Mouse (Mus musculus) midbrain, embryonic 13.5 days (tissue): ENCODE data around the gene Tpst2. TPM values are rescaled to one million over a fixed set of nuclear protein-coding genes. Genes with fewer than 3 reads are reported as not detected.

Source experiments
- ATAC-seq: fragments of 200-750 bp; cut with Nextera tagmentation; 2 replicates; pipeline ENCODE4 v1.8.0; 2017; ENCODE audit warnings: mild to moderate bottlenecking, moderate TSS enrichment, moderate library complexity
- H3K27ac ChIP-seq: fragments of 300-500 bp; sonication (generic); 2 replicates; pipeline ENCODE4 v1.5.1; 2015; ENCODE audit warnings: inconsistent platforms, mild to moderate bottlenecking, moderate library complexity
- H3K27me3 ChIP-seq: fragments of 300-500 bp; sonication (generic); 2 replicates; pipeline ENCODE4 v1.6.1; 2015; ENCODE audit warnings: mild to moderate bottlenecking, inconsistent platforms
- H3K36me3 ChIP-seq: fragments of 300-500 bp; sonication (generic); 2 replicates; pipeline ENCODE4 v1.6.1; 2015; ENCODE audit warnings: mild to moderate bottlenecking, inconsistent platforms
- H3K4me1 ChIP-seq: fragments of 300-500 bp; sonication (generic); replicated peaks from 2 replicates; pipeline ENCODE4 v1.6.1; 2015; ENCODE audit warnings: inconsistent platforms
- H3K4me2 ChIP-seq: fragments of 300-500 bp; sonication (generic); replicated peaks from 2 replicates; pipeline ENCODE4 v1.6.1; 2015; ENCODE audit warnings: moderate library complexity, mild to moderate bottlenecking, inconsistent platforms
- H3K4me3 ChIP-seq: fragments of 300-500 bp; sonication (generic); replicated peaks from 2 replicates; pipeline ENCODE4 v1.5.1; 2015; ENCODE audit warnings: mild to moderate bottlenecking, inconsistent platforms
- H3K9ac ChIP-seq: fragments of 300-500 bp; sonication (generic); replicated peaks from 2 replicates; pipeline ENCODE4 v1.6.1; 2015; ENCODE audit warnings: mild to moderate bottlenecking, inconsistent platforms
- H3K9me3 ChIP-seq: fragments of 300-500 bp; sonication (generic); 2 replicates; pipeline ENCODE4 v1.6.1; 2016; ENCODE audit warnings: mild to moderate bottlenecking, inconsistent platforms
- WGBS: fragments of 180-500 bp; shearing (Covaris S2); methylation state at CpG from one replicate; pipeline ENCODE4 v1.1.7; 2015; 5-methylcytosine and 5-hydroxymethylcytosine counted together
- polyA plus RNA-seq: library from polyadenylated mRNA; unstranded; fragments of >200 nt; fragmentation: Nextera tagmentation; extraction: Ambion mirVana; gene quantifications from 2 replicates; pipeline ENCODE4 v1.2.1, GENCODE M21; 2015

Gene Tpst2
- polyA plus RNA-seq, 1 experiment from 2014 or later, result 25.4 TPM

- H3K9me3 ChIP-seq, result no peaks in the 10 kb centered on the region
- H3K27ac ChIP-seq, result 0 out of 2 replicates have a peak overlapping the region, but pooled peaks have one; percentile 15
- peaks cover 4% of the 10 kb centered on the region; the same call in 1 of the 2 replicates for H3K27me3 ChIP-seq
- H3K4me1 ChIP-seq, result peaks cover 26% of the 10 kb centered on the region
- ATAC-seq, result peak; percentile 85
- H3K9ac ChIP-seq, result peak overlapping the region; percentile 85
- 2% methylated on average over 32 of the region's 33 CpGs for WGBS
- H3K4me2 ChIP-seq, result peak overlapping the region; percentile 89
- peak overlapping the region; percentile 97 for H3K4me3 ChIP-seq
- H3K36me3 ChIP-seq, result peaks cover 40% of the 10 kb centered on the region
Measured at GRCm38 (mm10) chr5:112326446-112327009, 50.0 kb downstream of the Tpst2 start.

GRCm38 (mm10) chr5:112327854-112328253, 51.4 kb downstream of the Tpst2 start:
- Histone ChIP-seq H3K27ac (no peak overlapping the region), H3K27me3 (peaks cover 4% of the 10 kb centered on the region; the same call in 1 of the 2 replicates), H3K4me1 (peaks cover 26% of the 10 kb centered on the region), H3K36me3 (peaks cover 54% of the 10 kb centered on the region), H3K4me3 (peak overlapping the region; percentile 97; the same call in 1 of the 2 replicates), H3K9me3 (no peaks in the 10 kb centered on the region), H3K9ac (no peak overlapping the region), H3K4me2 (no peak overlapping the region)
- ATAC-seq, result no peak
- 95% methylated on average over 15 of the region's 15 CpGs for WGBS

- Histone ChIP-seq H3K9ac (no peak overlapping the region), H3K36me3 (peaks cover 75% of the 10 kb centered on the region), H3K9me3 (no peaks in the 10 kb centered on the region), H3K4me1 (peaks cover 25% of the 10 kb centered on the region), H3K4me3 (no peak overlapping the region), H3K27ac (no peak overlapping the region), H3K27me3 (no peaks in the 10 kb centered on the region), H3K4me2 (no peak overlapping the region)
- 94% methylated on average over 14 of the region's 14 CpGs for WGBS
- ATAC-seq, result no peak
Measured at GRCm38 (mm10) chr5:112329805-112330564, 53.5 kb downstream of the Tpst2 start.

- H3K9ac ChIP-seq, result no peak overlapping the region
- peaks cover 95% of the 10 kb centered on the region for H3K36me3 ChIP-seq
- 28% methylated on average over 2 of the region's 2 CpGs for WGBS
- ATAC-seq, result peak; percentile 34
- no peaks in the 10 kb centered on the region for H3K4me1 ChIP-seq
- no peak overlapping the region for H3K4me3 ChIP-seq
- H3K27ac ChIP-seq, result no peak overlapping the region
- no peaks in the 10 kb centered on the region for H3K27me3 ChIP-seq
- H3K4me2 ChIP-seq, result no peak overlapping the region
- no peaks in the 10 kb centered on the region for H3K9me3 ChIP-seq
Measured at GRCm38 (mm10) chr5:112335473-112335872, 59.0 kb downstream of the Tpst2 start.

- H3K9me3 ChIP-seq, result no peaks in the 10 kb centered on the region
- H3K36me3 ChIP-seq, result peaks cover 80% of the 10 kb centered on the region
- H3K4me1 ChIP-seq, result peaks cover 5% of the 10 kb centered on the region
- H3K27ac ChIP-seq, result no peak overlapping the region
- H3K27me3 ChIP-seq, result no peaks in the 10 kb centered on the region
- 94% methylated on average over 22 of the region's 22 CpGs for WGBS
- ATAC-seq, result no peak
- no peak overlapping the region for H3K4me3 ChIP-seq
- H3K9ac ChIP-seq, result no peak overlapping the region
- H3K4me2 ChIP-seq, result no peak overlapping the region
Measured at GRCm38 (mm10) chr5:112337004-112337403, 60.5 kb downstream of the Tpst2 start.

- H3K27ac ChIP-seq, result no peak overlapping the region
- peaks cover 21% of the 10 kb centered on the region for H3K4me1 ChIP-seq
- peaks cover 57% of the 10 kb centered on the region for H3K36me3 ChIP-seq
- no peaks in the 10 kb centered on the region for H3K27me3 ChIP-seq
- H3K4me2 ChIP-seq, result no peak overlapping the region
- ATAC-seq, result no peak
- H3K4me3 ChIP-seq, result no peak overlapping the region
- H3K9me3 ChIP-seq, result no peaks in the 10 kb centered on the region
- H3K9ac ChIP-seq, result no peak overlapping the region
- 63% methylated on average over 7 of the region's 7 CpGs for WGBS
Measured at GRCm38 (mm10) chr5:112339215-112339614, 62.7 kb downstream of the Tpst2 start.

GRCm38 (mm10) chr5:112342463-112343204, 66.1 kb downstream of the Tpst2 start, which contains the start of the genes Srrd and Hps4:
Srrd (minus strand) TSS chr5:112343040.
Hps4 (plus strand) TSS chr5:112343083.
- H3K9me3 ChIP-seq, result no peaks in the 10 kb centered on the region
- peak; percentile 69 for ATAC-seq
- peak within 1 kb of the TSS; percentile 85 for H3K4me3 ChIP-seq
- H3K4me1 ChIP-seq, result peaks cover 43% of the 10 kb centered on the region
- whole genome bisulfite sequencing, result 2% methylated on average over 51 of the region's 64 CpGs
- H3K36me3 ChIP-seq, result peaks cover 35% of the 10 kb centered on the region
- H3K4me2 ChIP-seq, result peak within 1 kb of the TSS; percentile 84
- peak within 1 kb of the TSS; percentile 55 for H3K27ac ChIP-seq
- H3K27me3 ChIP-seq, result no peaks in the 10 kb centered on the region
- peak within 1 kb of the TSS; percentile 89 for H3K9ac ChIP-seq

GRCm38 (mm10) chr5:112343205-112343595, 66.7 kb downstream of the Tpst2 start:
- peak overlapping the region; percentile 55 for H3K27ac ChIP-seq
- peak overlapping the region; percentile 89 for H3K9ac ChIP-seq
- H3K9me3 ChIP-seq, result no peaks in the 10 kb centered on the region
- H3K4me3 ChIP-seq, result peak overlapping the region; percentile 85
- H3K36me3 ChIP-seq, result peaks cover 35% of the 10 kb centered on the region
- peaks cover 43% of the 10 kb centered on the region for H3K4me1 ChIP-seq
- peak overlapping the region; percentile 84 for H3K4me2 ChIP-seq
- H3K27me3 ChIP-seq, result no peaks in the 10 kb centered on the region
- ATAC-seq, result peak; percentile 86
- under 1% methylated on average over 19 of the region's 24 CpGs for WGBS

GRCm38 (mm10) chr5:112344092-112344960, 67.8 kb downstream of the Tpst2 start:
- ATAC-seq, result no peak
- H3K36me3 ChIP-seq, result peaks cover 36% of the 10 kb centered on the region
- no peak overlapping the region for H3K4me2 ChIP-seq
- no peak overlapping the region for H3K27ac ChIP-seq
- H3K27me3 ChIP-seq, result no peaks in the 10 kb centered on the region
- WGBS, result 81% methylated on average over 6 of the region's 6 CpGs
- no peak overlapping the region for H3K4me3 ChIP-seq
- peak overlapping the region; percentile 36; the same call in 1 of the 2 replicates for H3K9ac ChIP-seq
- H3K4me1 ChIP-seq, result peaks cover 43% of the 10 kb centered on the region
- no peaks in the 10 kb centered on the region for H3K9me3 ChIP-seq

GRCm38 (mm10) chr5:112346211-112346965, 69.9 kb downstream of the Tpst2 start:
- Histone ChIP-seq H3K4me2 (no peak overlapping the region; the same call in 1 of the 2 replicates), H3K9ac (peak overlapping the region; percentile 51), H3K27me3 (no peaks in the 10 kb centered on the region), H3K4me3 (no peak overlapping the region), H3K9me3 (no peaks in the 10 kb centered on the region), H3K4me1 (peaks cover 43% of the 10 kb centered on the region), H3K27ac (no peak overlapping the region), H3K36me3 (peaks cover 47% of the 10 kb centered on the region)
- ATAC-seq, result no peak
- 89% methylated on average over 16 of the region's 16 CpGs for WGBS

GRCm38 (mm10) chr5:112349169-112349568, 72.7 kb downstream of the Tpst2 start:
- 95% methylated on average over 8 of the region's 8 CpGs for WGBS
- no peak overlapping the region for H3K27ac ChIP-seq
- H3K4me2 ChIP-seq, result no peak overlapping the region
- H3K4me1 ChIP-seq, result peaks cover 22% of the 10 kb centered on the region
- no peaks in the 10 kb centered on the region for H3K27me3 ChIP-seq
- peaks cover 71% of the 10 kb centered on the region for H3K36me3 ChIP-seq
- no peak for ATAC-seq
- H3K4me3 ChIP-seq, result no peak overlapping the region
- H3K9ac ChIP-seq, result no peak overlapping the region
- H3K9me3 ChIP-seq, result no peaks in the 10 kb centered on the region
